Mouse (Mus musculus) forebrain, embryonic 11.5 days (tissue): ENCODE measurements around the gene Urah. TPM values are rescaled to one million over a fixed set of nuclear protein-coding genes. Genes with fewer than 3 reads are reported as not detected.
A peak's percentile ranks its signal among the peaks of the same experiment; 100 is the strongest.

Experiments
- ATAC-seq: fragments of 200-750 bp; cut with Nextera tagmentation; replicated peaks from 2 replicates; pipeline ENCODE4 v1.8.0; 2017; ENCODE audit warnings: moderate TSS enrichment; ENCODE audit not compliant: low FRiP score
- DNase-seq: peaks from one replicate; pipeline ENCODE4 v3.0.0-alpha.2; 2017; ENCODE audit warnings: low spot score
- H3K27ac ChIP-seq: fragments of 300-500 bp; sonication (generic); 2 replicates; pipeline ENCODE4 v1.5.1; 2014; ENCODE audit warnings: low read depth, low read length
- H3K27me3 ChIP-seq: fragments of 300-500 bp; sonication (generic); 2 replicates; pipeline ENCODE4 v1.6.1; 2014; ENCODE audit warnings: mild to moderate bottlenecking, low read length, mixed read lengths; ENCODE audit not compliant: control insufficient read depth, insufficient read depth
- H3K36me3 ChIP-seq: fragments of 300-500 bp; sonication (generic); 2 replicates; pipeline ENCODE4 v1.6.1; 2014; ENCODE audit warnings: mild to moderate bottlenecking, low read length, moderate library complexity, mixed read lengths; ENCODE audit not compliant: control insufficient read depth, insufficient read depth
- H3K4me1 ChIP-seq: fragments of 300-500 bp; sonication (generic); replicated peaks from 2 replicates; pipeline ENCODE4 v1.6.1; 2014; ENCODE audit warnings: low read length, mixed read lengths; ENCODE audit not compliant: control insufficient read depth, insufficient read depth
- H3K4me2 ChIP-seq: fragments of 300-500 bp; sonication (generic); 2 replicates; pipeline ENCODE4 v1.6.1; 2014; ENCODE audit warnings: low read depth, mild to moderate bottlenecking, low read length, moderate library complexity, mixed read lengths; ENCODE audit not compliant: severe bottlenecking
- H3K4me3 ChIP-seq: fragments of 300-500 bp; sonication (generic); 2 replicates; pipeline ENCODE4 v1.5.1; 2014; ENCODE audit warnings: low read depth, low read length
- H3K9ac ChIP-seq: fragments of 300-500 bp; sonication (generic); 2 replicates; pipeline ENCODE4 v1.6.1; 2014; ENCODE audit warnings: low read length
- H3K9me3 ChIP-seq: fragments of 300-500 bp; sonication (generic); 2 replicates; pipeline ENCODE4 v1.6.1; 2016; ENCODE audit warnings: low read length, mixed read lengths; ENCODE audit not compliant: control insufficient read depth
- WGBS: fragments of 180-500 bp; shearing (Covaris S2); extraction: QIAGEN DNeasy Blood & Tissue Kit; methylation state at CpG from one replicate; pipeline ENCODE4 v1.1.7; 2014; 5-methylcytosine and 5-hydroxymethylcytosine counted together
- polyA plus RNA-seq: library from polyadenylated mRNA; unstranded; fragments of >200 nt; fragmentation: Nextera tagmentation; extraction: Ambion mirVana; gene quantifications from 2 replicates; pipeline ENCODE4 v1.2.1, GENCODE M21; 2014

Gene Urah
- polyA plus RNA-seq, 1 experiment from 2014 or later: 0.48 TPM

GRCm38 (mm10) chr7:140831447-140831846 lies 3.4 kb upstream of the Urah start:
- WGBS: 80% methylated on average over 6 of the region's 6 CpGs
- no peak for DNase-seq
- H3K4me2 ChIP-seq: no peak overlapping the region
- H3K27me3 ChIP-seq: no peaks in the 10 kb centered on the region
- no peak for ATAC-seq
- no peaks in the 10 kb centered on the region; the same call in 1 of the 2 replicates for H3K4me1 ChIP-seq
- H3K27ac ChIP-seq: no peak overlapping the region
- no peaks in the 10 kb centered on the region for H3K36me3 ChIP-seq
- H3K4me3 ChIP-seq: no peak overlapping the region
- no peaks in the 10 kb centered on the region for H3K9me3 ChIP-seq
- H3K9ac ChIP-seq: no peak overlapping the region

- H3K27me3 ChIP-seq: no peaks in the 10 kb centered on the region
Observed at GRCm38 (mm10) chr7:140833341-140833740, 1.5 kb upstream of the Urah start.

GRCm38 (mm10) chr7:140835758-140836087 lies 905 bp downstream of the Urah start:
- DNase-seq: peak; percentile 45
- no peak overlapping the region for H3K4me3 ChIP-seq
- no peaks in the 10 kb centered on the region; the same call in 1 of the 2 replicates for H3K4me1 ChIP-seq
- no peaks in the 10 kb centered on the region for H3K9me3 ChIP-seq
- 85% methylated on average over 2 of the region's 2 CpGs for WGBS
- H3K9ac ChIP-seq: no peak overlapping the region
- no peaks in the 10 kb centered on the region for H3K27me3 ChIP-seq
- H3K4me2 ChIP-seq: no peak overlapping the region
- no peak overlapping the region for H3K27ac ChIP-seq
- no peak for ATAC-seq
- no peaks in the 10 kb centered on the region for H3K36me3 ChIP-seq

More at GRCm38 (mm10) chr7:140833341-140833740, 1.5 kb upstream of the Urah start:
- 79% methylated on average over 4 of the region's 4 CpGs for WGBS
- no peak overlapping the region for H3K9ac ChIP-seq
- ATAC-seq (no peak), DNase-seq (peak; percentile 45)
- no peak overlapping the region for H3K4me3 ChIP-seq
- H3K27ac ChIP-seq: no peak overlapping the region
- no peaks in the 10 kb centered on the region for H3K36me3 ChIP-seq
- H3K4me1 ChIP-seq: no peaks in the 10 kb centered on the region; the same call in 1 of the 2 replicates
- H3K9me3 ChIP-seq: no peaks in the 10 kb centered on the region
- H3K4me2 ChIP-seq: no peak overlapping the region

GRCm38 (mm10) chr7:140836243-140837115 lies 1.7 kb downstream of the Urah start:
- H3K36me3 ChIP-seq: no peaks in the 10 kb centered on the region
- DNase-seq (peak; percentile 40), ATAC-seq (no peak)
- H3K4me1 ChIP-seq: no peaks in the 10 kb centered on the region; the same call in 1 of the 2 replicates
- 0 out of 2 replicates have a peak, but pooled peaks cover 2% of the 10 kb centered on the region for H3K27me3 ChIP-seq
- H3K9me3 ChIP-seq: no peaks in the 10 kb centered on the region
- no peak overlapping the region for H3K27ac ChIP-seq
- WGBS: 84% methylated on average over 9 of the region's 9 CpGs
- H3K9ac ChIP-seq: no peak overlapping the region
- no peak overlapping the region for H3K4me2 ChIP-seq
- H3K4me3 ChIP-seq: no peak overlapping the region

GRCm38 (mm10) chr7:140839556-140839955 lies 4.7 kb downstream of the Urah start:
- Histone ChIP-seq H3K9me3 (no peaks in the 10 kb centered on the region), H3K4me1 (no peaks in the 10 kb centered on the region; the same call in 1 of the 2 replicates), H3K27me3 (0 out of 2 replicates have a peak, but pooled peaks cover 2% of the 10 kb centered on the region), H3K9ac (no peak overlapping the region), H3K4me2 (no peak overlapping the region), H3K36me3 (no peaks in the 10 kb centered on the region), H3K27ac (no peak overlapping the region), H3K4me3 (no peak overlapping the region)
- DNase-seq: peak; percentile 33
- 67% methylated on average over 5 of the region's 5 CpGs for WGBS
- no peak for ATAC-seq

GRCm38 (mm10) chr7:140840750-140841735 lies 6.2 kb downstream of the Urah start:
- Histone ChIP-seq H3K9ac (no peak overlapping the region), H3K4me3 (no peak overlapping the region), H3K36me3 (no peaks in the 10 kb centered on the region), H3K4me1 (no peaks in the 10 kb centered on the region), H3K9me3 (no peaks in the 10 kb centered on the region), H3K27ac (no peak overlapping the region), H3K27me3 (0 out of 2 replicates have a peak, but pooled peaks cover 2% of the 10 kb centered on the region), H3K4me2 (no peak overlapping the region)
- no peak for DNase-seq
- ATAC-seq: no peak
- WGBS: 41% methylated on average over 18 of the region's 19 CpGs

GRCm38 (mm10) chr7:140843806-140844205 lies 9.0 kb downstream of the Urah start:
- Histone ChIP-seq H3K4me2 (no peak overlapping the region), H3K27me3 (0 out of 2 replicates have a peak, but pooled peaks cover 2% of the 10 kb centered on the region), H3K9me3 (no peaks in the 10 kb centered on the region), H3K4me1 (no peaks in the 10 kb centered on the region), H3K9ac (no peak overlapping the region), H3K4me3 (no peak overlapping the region), H3K36me3 (no peaks in the 10 kb centered on the region), H3K27ac (no peak overlapping the region)
- ATAC-seq (no peak), DNase-seq (no peak)
- 80% methylated on average over 7 of the region's 7 CpGs for WGBS

- WGBS: 36% methylated on average over 14 of the region's 14 CpGs
- Histone ChIP-seq H3K4me2 (no peak within 1 kb of the TSS), H3K27me3 (0 out of 2 replicates have a peak, but pooled peaks cover 2% of the 10 kb centered on the region), H3K36me3 (no peaks in the 10 kb centered on the region), H3K9ac (no peak within 1 kb of the TSS), H3K27ac (no peak within 1 kb of the TSS), H3K4me3 (no peak within 1 kb of the TSS), H3K9me3 (no peaks in the 10 kb centered on the region), H3K4me1 (no peaks in the 10 kb centered on the region)
- DNase-seq (peak; percentile 92), ATAC-seq (peak; percentile 74)
Observed at GRCm38 (mm10) chr7:140844905-140845665, 10.3 kb downstream of the Urah start, which contains the start of gene Scgb1c1. Scgb1c1 (plus strand) TSS chr7:140845547.
